Mouse (Mus musculus): ENCODE measurements at regions not wholly inside any gene's neighbourhood (a gene's known extent, or its start where the extent isn't known, plus 50 kb on each side); places are given as distances from the start of the nearest gene placed in this dataset.

- TF ChIP-seq EP300 (IDR thresholded peaks at IDR 0.05) (no peak), CTCF (IDR thresholded peaks at IDR 0.05) (no peak)
Measured at GRCm38 (mm10) chr5:111805150-111805549, 71.4 kb downstream of the Gm26897 start.
